Mouse (Mus musculus): ENCODE results near the gene Mpp2.

GRCm38 (mm10) chr11:102026694-102027360 lies 61.5 kb downstream of the Mpp2 start:
- no peak for TF ChIP-seq TAL1 (IDR thresholded peaks at IDR 0.05; ENCODE audit: low read length)
- no peak for TF ChIP-seq GATA1 (IDR thresholded peaks at IDR 0.05; ENCODE audit: low read length)
